Mouse (Mus musculus): Measurements from ENCODE around the gene Rbm42. TPM values are rescaled to one million over a fixed set of nuclear protein-coding genes. Genes with fewer than 3 reads are reported as not detected.

The Rbm42 gene
- polyA plus RNA-seq, 1 experiment from 2014 or later = 130 TPM

GRCm38 (mm10) chr7:30594510-30595024 lies 55.5 kb downstream of the Rbm42 start:
- H3K4me1 ChIP-seq = peaks cover 7% of the 10 kb centered on the region
- peaks cover 8% of the 10 kb centered on the region; the same call in 1 of the 2 replicates for H3K27me3 ChIP-seq (ENCODE audit: insufficient read depth, poor library complexity, severe bottlenecking)
- H3K27ac ChIP-seq = no peak overlapping the region
- no peaks in the 10 kb centered on the region for H3K36me3 ChIP-seq
- no peaks in the 10 kb centered on the region for H3K9me3 ChIP-seq
- 56% methylated on average over 4 of the region's 4 CpGs for WGBS
- no peak for DNase-seq (ENCODE audit: low spot score)
- no peak overlapping the region for H3K4me3 ChIP-seq

GRCm38 (mm10) chr7:30593579-30594509 lies 56.3 kb downstream of the Rbm42 start:
- no peaks in the 10 kb centered on the region for H3K9me3 ChIP-seq
- H3K36me3 ChIP-seq = no peaks in the 10 kb centered on the region
- H3K4me1 ChIP-seq = peaks cover 7% of the 10 kb centered on the region
- 71% methylated on average over 10 of the region's 10 CpGs for WGBS
- H3K27ac ChIP-seq = no peak overlapping the region
- DNase-seq (ENCODE audit: low spot score) = no peak
- no peak overlapping the region for H3K4me3 ChIP-seq
- peaks cover 8% of the 10 kb centered on the region; the same call in 1 of the 2 replicates for H3K27me3 ChIP-seq (ENCODE audit: insufficient read depth, poor library complexity, severe bottlenecking)

- Histone ChIP-seq H3K36me3 (no peaks in the 10 kb centered on the region), H3K27ac (no peak overlapping the region), H3K4me3 (no peak overlapping the region), H3K9me3 (no peaks in the 10 kb centered on the region), H3K27me3 (ENCODE audit: insufficient read depth, poor library complexity, severe bottlenecking) (peaks cover 8% of the 10 kb centered on the region; the same call in 1 of the 2 replicates), H3K4me1 (peaks cover 7% of the 10 kb centered on the region)
- DNase-seq (ENCODE audit: low spot score) = no peak
- WGBS = 40% methylated on average over 5 of the region's 5 CpGs
These were observed 57.2 kb downstream of the Rbm42 start for GRCm38 (mm10) chr7:30592772-30593423.

- WGBS = 34% methylated on average over 4 of the region's 4 CpGs
- peaks cover 18% of the 10 kb centered on the region for H3K4me1 ChIP-seq
- no peaks in the 10 kb centered on the region for H3K9me3 ChIP-seq
- DNase-seq (ENCODE audit: low spot score) = no peak
- no peak overlapping the region for H3K27ac ChIP-seq
- peaks cover 8% of the 10 kb centered on the region; the same call in 1 of the 2 replicates for H3K27me3 ChIP-seq (ENCODE audit: insufficient read depth, poor library complexity, severe bottlenecking)
- H3K36me3 ChIP-seq = peaks cover 3% of the 10 kb centered on the region
- H3K4me3 ChIP-seq = no peak overlapping the region
These were observed 58.5 kb downstream of the Rbm42 start for GRCm38 (mm10) chr7:30591605-30591951.

Other genes with a start within 250 kb of the Rbm42 start
- 2.2 and 9.0 TPM in 2 replicates for gene Tyrobp, start 236.6 kb downstream of the Rbm42 start, polyA plus RNA-seq (2016; fragmentation: Nextera tagmentation; extraction: Ambion mirVana)
- 0.35 TPM in 1 of 2 replicates, not detected in the other for gene Hcst, start 230.5 kb downstream of the Rbm42 start, polyA plus RNA-seq (2016; fragmentation: Nextera tagmentation; extraction: Ambion mirVana)
- 1.5 and 1.6 TPM in 2 replicates for gene Nfkbid, start 228.6 kb downstream of the Rbm42 start, polyA plus RNA-seq (2016; fragmentation: Nextera tagmentation; extraction: Ambion mirVana)
- 44.3 and 50.4 TPM in 2 replicates for gene Aplp1, start 204.8 kb downstream of the Rbm42 start, polyA plus RNA-seq (2016; fragmentation: Nextera tagmentation; extraction: Ambion mirVana)
- gene Kirrel2, start 192.6 kb downstream of the Rbm42 start, polyA plus RNA-seq (2016; fragmentation: Nextera tagmentation; extraction: Ambion mirVana) = 3.3 and 5.2 TPM in 2 replicates
- 0.55 and 0.79 TPM in 2 replicates for gene Nphs1, start 192.0 kb downstream of the Rbm42 start, polyA plus RNA-seq (2016; fragmentation: Nextera tagmentation; extraction: Ambion mirVana)
- 0.30 and 3.0 TPM in 2 replicates for gene Prodh2, start 156.7 kb downstream of the Rbm42 start, polyA plus RNA-seq (2016; fragmentation: Nextera tagmentation; extraction: Ambion mirVana)
- gene Arhgap33, start 115.3 kb downstream of the Rbm42 start, polyA plus RNA-seq (2016; fragmentation: Nextera tagmentation; extraction: Ambion mirVana) = 8.5 and 9.0 TPM in 2 replicates
- 4.2 and 8.3 TPM in 2 replicates for gene Hspb6, start 98.1 kb downstream of the Rbm42 start, polyA plus RNA-seq (2016; fragmentation: Nextera tagmentation; extraction: Ambion mirVana)
- gene Proser3, start 98.0 kb downstream of the Rbm42 start, polyA plus RNA-seq (2016; fragmentation: Nextera tagmentation; extraction: Ambion mirVana) = 8.8 and 13.0 TPM in 2 replicates
- 31.5 and 35.6 TPM in 2 replicates for gene Lin37, start 90.5 kb downstream of the Rbm42 start, polyA plus RNA-seq (2016; fragmentation: Nextera tagmentation; extraction: Ambion mirVana)
- gene U2af1l4, start 87.0 kb downstream of the Rbm42 start, polyA plus RNA-seq (2016; fragmentation: Nextera tagmentation; extraction: Ambion mirVana) = 87.8 and 90.4 TPM in 2 replicates
- gene Gm49396, start 87.0 kb downstream of the Rbm42 start, polyA plus RNA-seq (2016; fragmentation: Nextera tagmentation; extraction: Ambion mirVana) = 9.9 and 12.3 TPM in 2 replicates
- gene Psenen, start 86.7 kb downstream of the Rbm42 start, polyA plus RNA-seq (2016; fragmentation: Nextera tagmentation; extraction: Ambion mirVana) = 112 and 124 TPM in 2 replicates
- 2.6 and 4.1 TPM in 2 replicates for gene Igflr1, start 84.9 kb downstream of the Rbm42 start, polyA plus RNA-seq (2016; fragmentation: Nextera tagmentation; extraction: Ambion mirVana)
- gene Kmt2b, start 61.6 kb downstream of the Rbm42 start, polyA plus RNA-seq (2016; fragmentation: Nextera tagmentation; extraction: Ambion mirVana) = 5.6 and 8.3 TPM in 2 replicates
- gene Zbtb32, start 51.4 kb downstream of the Rbm42 start, polyA plus RNA-seq (2016; fragmentation: Nextera tagmentation; extraction: Ambion mirVana) = 0.19 and 0.27 TPM in 2 replicates
- gene Upk1a, start 37.5 kb downstream of the Rbm42 start, polyA plus RNA-seq (2016; fragmentation: Nextera tagmentation; extraction: Ambion mirVana) = 1.8 and 2.7 TPM in 2 replicates
- gene Cox6b1, start 24.2 kb downstream of the Rbm42 start, polyA plus RNA-seq (2016; fragmentation: Nextera tagmentation; extraction: Ambion mirVana) = 1,107 and 1,574 TPM in 2 replicates
- 5.5 and 5.9 TPM in 2 replicates for gene Etv2, start 14.5 kb downstream of the Rbm42 start, polyA plus RNA-seq (2016; fragmentation: Nextera tagmentation; extraction: Ambion mirVana)
- 51.3 and 59.8 TPM in 2 replicates for gene Haus5, start 14.7 kb upstream of the Rbm42 start, polyA plus RNA-seq (2016; fragmentation: Nextera tagmentation; extraction: Ambion mirVana)
- gene Pmis2, start 21.3 kb upstream of the Rbm42 start, polyA plus RNA-seq (2016; fragmentation: Nextera tagmentation; extraction: Ambion mirVana) = not detected in 2 replicates
- gene 2200002J24Rik, start 48.6 kb upstream of the Rbm42 start, polyA plus RNA-seq (2016; fragmentation: Nextera tagmentation; extraction: Ambion mirVana) = 0.48 and 1.1 TPM in 2 replicates
- 1.1 and 1.5 TPM in 2 replicates for gene Atp4a, start 61.9 kb upstream of the Rbm42 start, polyA plus RNA-seq (2016; fragmentation: Nextera tagmentation; extraction: Ambion mirVana)
- 183 and 189 TPM in 2 replicates for gene Tmem147, start 79.2 kb upstream of the Rbm42 start, polyA plus RNA-seq (2016; fragmentation: Nextera tagmentation; extraction: Ambion mirVana)
- gene Gapdhs, start 93.4 kb upstream of the Rbm42 start, polyA plus RNA-seq (2016; fragmentation: Nextera tagmentation; extraction: Ambion mirVana) = 0.23 and 0.48 TPM in 2 replicates
- gene Sbsn, start 101.2 kb upstream of the Rbm42 start, polyA plus RNA-seq (2016; fragmentation: Nextera tagmentation; extraction: Ambion mirVana) = 0.84 and 1.1 TPM in 2 replicates
- gene Dmkn, start 113.4 kb upstream of the Rbm42 start, polyA plus RNA-seq (2016; fragmentation: Nextera tagmentation; extraction: Ambion mirVana) = 0.39 and 0.81 TPM in 2 replicates
- gene Krtdap, start 137.6 kb upstream of the Rbm42 start, polyA plus RNA-seq (2016; fragmentation: Nextera tagmentation; extraction: Ambion mirVana) = not detected in 2 replicates
- 0.20 TPM in 1 of 2 replicates, not detected in the other for gene Ffar2, start 173.5 kb upstream of the Rbm42 start, polyA plus RNA-seq (2016; fragmentation: Nextera tagmentation; extraction: Ambion mirVana)
- 0.10 and 0.17 TPM in 2 replicates for gene Ffar3, start 205.9 kb upstream of the Rbm42 start, polyA plus RNA-seq (2016; fragmentation: Nextera tagmentation; extraction: Ambion mirVana)
- not detected in 2 replicates for gene Ffar1, start 211.2 kb upstream of the Rbm42 start, polyA plus RNA-seq (2016; fragmentation: Nextera tagmentation; extraction: Ambion mirVana)
- not detected in 2 replicates for gene Cd22, start 230.0 kb upstream of the Rbm42 start, polyA plus RNA-seq (2016; fragmentation: Nextera tagmentation; extraction: Ambion mirVana)

Measured in heart, embryonic 10.5 days (tissue).